Mouse (Mus musculus): ENCODE results near the gene Tyw3.
"Not testable (repeated sequence)": the region's sequence is repeated elsewhere in the genome, so short reads cannot be mapped to it uniquely, and the experiment has no call there.

Gene Tyw3

GRCm38 (mm10) chr3:154596934-154597554, at the start of gene Tyw3:
Gene Tyw3 (minus strand): TSS chr3:154597104.
- peak; percentile 95 for DNase-seq

GRCm38 (mm10) chr3:154633091-154633490, 36.2 kb upstream of the Tyw3 start:
- no peak for DNase-seq

GRCm38 (mm10) chr3:154631281-154631680, 34.4 kb upstream of the Tyw3 start:
- not testable (repeated sequence) for DNase-seq

- no peak for DNase-seq
Observed at GRCm38 (mm10) chr3:154628284-154628683, 31.4 kb upstream of the Tyw3 start.

- no peak for DNase-seq
Observed at GRCm38 (mm10) chr3:154616106-154616505, 19.2 kb upstream of the Tyw3 start.

- no peak for DNase-seq
Observed at GRCm38 (mm10) chr3:154615304-154615703, 18.4 kb upstream of the Tyw3 start.

- no peak for DNase-seq
Observed at GRCm38 (mm10) chr3:154614771-154615170, 17.9 kb upstream of the Tyw3 start.

GRCm38 (mm10) chr3:154611888-154612287, 15.0 kb upstream of the Tyw3 start:
- DNase-seq, result no peak

GRCm38 (mm10) chr3:154607896-154608295, 11.0 kb upstream of the Tyw3 start:
- no peak for DNase-seq

GRCm38 (mm10) chr3:154604871-154605270, 8.0 kb upstream of the Tyw3 start:
- DNase-seq, result no peak

- no peak for DNase-seq
Observed at GRCm38 (mm10) chr3:154602141-154602540, 5.2 kb upstream of the Tyw3 start.

- peak; percentile 32 for DNase-seq
Observed at GRCm38 (mm10) chr3:154597561-154597960, 657 bp upstream of the Tyw3 start.

- DNase-seq, result peak; percentile 91
Observed at GRCm38 (mm10) chr3:154596488-154596933, 393 bp downstream of the Tyw3 start, which contains the start of gene Cryz. Gene Cryz (plus strand): TSS chr3:154596711.

- no peak for DNase-seq
Observed at GRCm38 (mm10) chr3:154594156-154594555, 2.7 kb downstream of the Tyw3 start.

GRCm38 (mm10) chr3:154593596-154593995, 3.3 kb downstream of the Tyw3 start:
- no peak for DNase-seq

GRCm38 (mm10) chr3:154591621-154592020, 5.3 kb downstream of the Tyw3 start:
- DNase-seq, result no peak

- no peak for DNase-seq
Observed at GRCm38 (mm10) chr3:154590971-154591370, 5.9 kb downstream of the Tyw3 start.

- DNase-seq, result no peak
Observed at GRCm38 (mm10) chr3:154584351-154584750, 12.6 kb downstream of the Tyw3 start.

- no peak for DNase-seq
Observed at GRCm38 (mm10) chr3:154577895-154578294, 19.0 kb downstream of the Tyw3 start.

GRCm38 (mm10) chr3:154573666-154574065, 23.2 kb downstream of the Tyw3 start:
- DNase-seq, result no peak

GRCm38 (mm10) chr3:154572341-154572972, 24.4 kb downstream of the Tyw3 start:
- DNase-seq, result peak; percentile 34

- no peak for DNase-seq
Observed at GRCm38 (mm10) chr3:154570786-154571185, 26.1 kb downstream of the Tyw3 start.

- no peak for DNase-seq
Observed at GRCm38 (mm10) chr3:154570029-154570575, 26.8 kb downstream of the Tyw3 start.

GRCm38 (mm10) chr3:154565437-154565836, 31.5 kb downstream of the Tyw3 start:
- no peak for DNase-seq

Data from cerebellum, adult 9-11 months (tissue).